Mouse (Mus musculus) neural tube, embryonic 14.5 days (tissue): ENCODE data around the gene Grk6. TPM values are rescaled to one million over a fixed set of nuclear protein-coding genes. Genes with fewer than 3 reads are reported as not detected.
A peak's percentile ranks its signal among the peaks of the same experiment; 100 is the strongest.

ENCODE experiments used
- ATAC-seq: fragments of 200-750 bp; cut with Nextera tagmentation; 2 replicates; pipeline ENCODE4 v1.8.0; 2017; ENCODE audit warnings: low read depth, mild to moderate bottlenecking, moderate TSS enrichment, moderate library complexity
- H3K27ac ChIP-seq: fragments of 300-500 bp; sonication (generic); 2 replicates; pipeline ENCODE4 v1.5.1; 2014; ENCODE audit warnings: low read depth, mild to moderate bottlenecking, control low read depth, low read length, moderate library complexity, mixed read lengths
- H3K27me3 ChIP-seq: fragments of 300-500 bp; sonication (generic); 2 replicates; pipeline ENCODE4 v1.6.1; 2014; ENCODE audit warnings: low read length; ENCODE audit not compliant: control insufficient read depth, insufficient read depth
- H3K36me3 ChIP-seq: fragments of 300-500 bp; sonication (generic); 2 replicates; pipeline ENCODE4 v1.6.1; 2014; ENCODE audit warnings: low read length, mixed read lengths; ENCODE audit not compliant: control insufficient read depth, insufficient read depth
- H3K4me1 ChIP-seq: fragments of 300-500 bp; sonication (generic); 2 replicates; pipeline ENCODE4 v1.6.1; 2014; ENCODE audit warnings: low read length; ENCODE audit not compliant: control insufficient read depth, insufficient read depth
- H3K4me2 ChIP-seq: fragments of 300-500 bp; sonication (generic); 2 replicates; pipeline ENCODE4 v1.6.1; 2014; ENCODE audit warnings: mild to moderate bottlenecking, low read depth, low read length, control low read depth
- H3K4me3 ChIP-seq: fragments of 300-500 bp; sonication (generic); 2 replicates; pipeline ENCODE4 v1.5.1; 2014; ENCODE audit warnings: low read depth, low read length, control low read depth, mixed read lengths
- H3K9ac ChIP-seq: fragments of 300-500 bp; sonication (generic); replicated peaks from 2 replicates; pipeline ENCODE4 v1.6.1; 2014; ENCODE audit warnings: low read depth, mild to moderate bottlenecking, control low read depth, low read length, mixed read lengths
- H3K9me3 ChIP-seq: fragments of 300-500 bp; sonication (generic); 2 replicates; pipeline ENCODE4 v1.6.1; 2016; ENCODE audit warnings: low read length; ENCODE audit not compliant: control insufficient read depth
- WGBS: fragments of 180-500 bp; shearing (Covaris S2); extraction: QIAGEN DNeasy Blood & Tissue Kit; methylation state at CpG from one replicate; pipeline ENCODE4 v1.1.7; 2014; 5-methylcytosine and 5-hydroxymethylcytosine counted together
- polyA plus RNA-seq: library from polyadenylated mRNA; unstranded; fragments of >200 nt; fragmentation: Nextera tagmentation; extraction: Ambion mirVana; gene quantifications from 2 replicates; pipeline ENCODE4 v1.2.1, GENCODE M21; 2014

Grk6 gene
- polyA plus RNA-seq, 1 experiment from 2014 or later, result 39.0 TPM

DNA sequence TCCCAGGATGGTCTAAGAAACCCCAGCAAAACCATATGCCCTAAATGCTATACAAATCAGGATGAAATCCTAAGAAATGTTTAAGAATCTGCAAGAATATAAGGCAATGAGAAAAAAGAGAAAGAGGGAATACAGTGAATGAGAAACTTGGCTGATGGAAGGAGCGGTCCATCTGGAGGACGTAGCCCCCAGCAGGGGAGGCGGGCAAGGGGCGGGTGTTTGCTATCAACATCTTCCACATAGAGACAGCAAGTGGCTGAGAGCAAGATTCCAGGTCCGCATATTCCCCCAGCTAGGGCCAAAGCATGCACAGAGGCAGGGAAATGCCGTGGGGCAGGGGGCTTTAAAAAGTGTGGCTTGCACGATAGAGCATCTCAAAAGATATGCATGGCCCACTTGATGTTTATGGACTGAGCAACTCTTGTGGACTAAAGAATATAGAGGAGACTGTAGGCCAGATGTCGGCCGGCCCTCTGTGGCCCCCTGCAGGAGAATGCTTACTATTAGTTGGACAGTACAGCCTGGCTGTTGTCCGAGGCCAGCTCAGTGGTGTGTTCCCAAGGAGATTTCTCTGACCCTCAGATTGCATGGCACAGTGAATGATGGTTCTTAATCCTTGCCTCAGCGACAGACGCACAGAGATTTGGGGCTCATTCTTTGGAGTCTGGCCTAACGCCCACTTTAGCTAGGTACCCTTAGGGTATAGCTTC, 24.1 kb downstream of the Grk6 start:
- H3K27ac ChIP-seq, result no peak overlapping the region
- peaks cover 8% of the 10 kb centered on the region; the same call in 1 of the 2 replicates for H3K36me3 ChIP-seq
- H3K27me3 ChIP-seq, result peaks cover 2% of the 10 kb centered on the region; the same call in 1 of the 2 replicates
- H3K4me1 ChIP-seq, result peaks cover 68% of the 10 kb centered on the region
- no peak overlapping the region for H3K4me2 ChIP-seq
- H3K9ac ChIP-seq, result no peak overlapping the region
- no peaks in the 10 kb centered on the region for H3K9me3 ChIP-seq
- ATAC-seq, result no peak
- WGBS, result 40% methylated on average over 13 of the region's 13 CpGs
- no peak overlapping the region for H3K4me3 ChIP-seq

DNA sequence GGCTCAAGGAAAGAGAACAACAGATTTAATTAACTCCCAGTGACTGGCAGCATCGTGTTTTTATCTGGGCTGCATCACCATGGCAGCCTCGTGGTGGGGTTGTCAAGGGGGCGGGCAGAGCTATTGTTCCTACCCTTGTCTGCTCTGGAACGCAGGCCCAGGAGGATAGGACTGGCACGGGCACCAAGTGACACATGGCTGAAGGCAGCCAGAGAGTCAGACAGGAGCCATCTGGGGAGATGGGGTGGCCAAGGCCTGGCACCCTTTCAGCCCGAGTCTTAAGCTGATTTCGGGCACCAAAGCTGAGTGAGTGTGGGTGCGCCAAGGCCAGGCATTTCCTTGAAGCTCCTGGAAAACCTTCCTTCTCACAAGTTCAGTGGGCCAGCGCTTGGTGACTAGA, 25.5 kb downstream of the Grk6 start:
- H3K4me3 ChIP-seq, result no peak overlapping the region
- H3K4me2 ChIP-seq, result no peak overlapping the region; the same call in 1 of the 2 replicates
- no peaks in the 10 kb centered on the region; the same call in 1 of the 2 replicates for H3K27me3 ChIP-seq
- ATAC-seq, result peak; percentile 10; the same call in 1 of the 2 replicates
- H3K9me3 ChIP-seq, result no peaks in the 10 kb centered on the region
- peaks cover 22% of the 10 kb centered on the region for H3K36me3 ChIP-seq
- H3K27ac ChIP-seq, result peak overlapping the region; percentile 92
- peaks cover 75% of the 10 kb centered on the region for H3K4me1 ChIP-seq
- 39% methylated on average over 9 of the region's 9 CpGs for WGBS
- peak overlapping the region; percentile 89; the same call in 1 of the 2 replicates for H3K9ac ChIP-seq

DNA sequence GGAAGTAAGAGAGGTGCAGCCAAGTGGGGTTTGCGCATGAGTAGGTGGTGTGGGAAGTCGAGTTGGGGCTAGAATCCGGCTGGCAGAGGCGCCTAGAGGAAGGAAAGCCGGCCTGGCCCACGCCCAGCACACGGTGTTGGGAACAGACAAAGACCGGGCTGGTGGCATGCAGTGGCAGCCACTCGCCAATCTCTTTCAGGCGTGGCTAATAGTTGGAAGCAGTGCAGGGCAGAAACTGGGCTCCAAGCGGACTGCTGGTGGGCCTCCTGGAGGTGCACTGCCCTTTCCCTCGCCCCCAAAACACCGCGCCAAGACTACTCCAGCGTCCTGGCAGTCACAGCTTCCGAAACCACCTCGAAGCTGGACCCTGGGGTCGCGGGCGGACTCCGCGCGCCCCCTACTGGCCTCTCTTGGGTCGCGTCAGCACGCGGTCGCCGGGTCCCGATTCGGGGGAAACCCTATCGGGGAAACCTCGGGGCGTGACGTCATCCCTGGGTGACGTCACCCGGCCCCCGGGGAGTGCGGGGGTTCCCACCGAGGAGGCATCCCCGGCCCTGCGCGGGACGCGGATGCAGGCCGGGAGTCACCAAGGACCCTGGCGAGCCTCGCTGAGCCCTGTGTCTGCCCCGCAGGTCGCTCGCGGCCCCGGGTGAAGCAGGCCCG, 26.4 kb downstream of the Grk6 start:
- Histone ChIP-seq H3K9me3 (no peaks in the 10 kb centered on the region), H3K9ac (peak overlapping the region; percentile 89), H3K4me3 (peak overlapping the region; percentile 50), H3K36me3 (peaks cover 31% of the 10 kb centered on the region), H3K4me1 (peaks cover 66% of the 10 kb centered on the region), H3K27ac (peak overlapping the region; percentile 92), H3K27me3 (no peaks in the 10 kb centered on the region; the same call in 1 of the 2 replicates), H3K4me2 (peak overlapping the region; percentile 99)
- peak; percentile 61 for ATAC-seq
- WGBS, result under 1% methylated on average over 47 of the region's 54 CpGs

DNA sequence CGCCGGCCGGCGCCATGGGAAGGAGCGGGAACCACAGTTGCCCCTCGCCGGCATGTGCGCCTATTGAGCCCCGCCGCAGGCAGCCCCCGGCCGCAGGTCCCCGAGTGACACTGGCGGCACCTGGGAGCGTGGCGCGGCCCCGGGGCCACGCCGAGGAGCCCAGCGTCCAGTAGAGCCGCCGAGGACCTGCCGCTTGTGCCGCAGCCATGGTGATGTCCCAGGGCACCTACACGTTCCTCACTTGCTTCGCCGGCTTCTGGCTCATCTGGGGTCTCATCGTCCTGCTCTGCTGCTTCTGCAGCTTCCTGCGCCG, 26.9 kb downstream of the Grk6 start:
- H3K9ac ChIP-seq, result peak overlapping the region; percentile 89
- H3K36me3 ChIP-seq, result peaks cover 36% of the 10 kb centered on the region
- 0% methylated on average over 19 of the region's 31 CpGs for WGBS
- no peaks in the 10 kb centered on the region for H3K9me3 ChIP-seq
- H3K4me1 ChIP-seq, result peaks cover 64% of the 10 kb centered on the region
- peak overlapping the region; percentile 50 for H3K4me3 ChIP-seq
- H3K4me2 ChIP-seq, result peak overlapping the region; percentile 99
- peak overlapping the region; percentile 92 for H3K27ac ChIP-seq
- no peaks in the 10 kb centered on the region; the same call in 1 of the 2 replicates for H3K27me3 ChIP-seq
- ATAC-seq, result peak; percentile 25; the same call in 1 of the 2 replicates

GRCm38 (mm10) chr13:55472132-55473022, 27.5 kb downstream of the Grk6 start:
- peak; percentile 62 for ATAC-seq
- peak overlapping the region; percentile 99 for H3K4me2 ChIP-seq
- under 1% methylated on average over 91 of the region's 103 CpGs for WGBS

GRCm38 (mm10) chr13:55473076-55473831, 28.4 kb downstream of the Grk6 start:
- Histone ChIP-seq H3K27me3 (no peaks in the 10 kb centered on the region; the same call in 1 of the 2 replicates), H3K4me1 (peaks cover 61% of the 10 kb centered on the region), H3K36me3 (peaks cover 50% of the 10 kb centered on the region), H3K4me3 (peak overlapping the region; percentile 50), H3K4me2 (peak overlapping the region; percentile 99), H3K27ac (peak overlapping the region; percentile 92), H3K9ac (peak overlapping the region; percentile 89), H3K9me3 (no peaks in the 10 kb centered on the region)
- ATAC-seq, result no peak
- WGBS, result 20% methylated on average over 18 of the region's 18 CpGs

More at GRCm38 (mm10) chr13:55472132-55473022, 27.5 kb downstream of the Grk6 start:
- Histone ChIP-seq H3K9ac (peak overlapping the region; percentile 89), H3K27ac (peak overlapping the region; percentile 92), H3K4me1 (peaks cover 61% of the 10 kb centered on the region), H3K9me3 (no peaks in the 10 kb centered on the region), H3K27me3 (no peaks in the 10 kb centered on the region; the same call in 1 of the 2 replicates), H3K4me3 (peak overlapping the region; percentile 50), H3K36me3 (peaks cover 42% of the 10 kb centered on the region)

- WGBS, result 55% methylated on average over 11 of the region's 11 CpGs
- no peak for ATAC-seq
- H3K9ac ChIP-seq, result no peak overlapping the region
- no peaks in the 10 kb centered on the region for H3K27me3 ChIP-seq
- H3K36me3 ChIP-seq, result peaks cover 54% of the 10 kb centered on the region
- peaks cover 60% of the 10 kb centered on the region for H3K4me1 ChIP-seq
- peak overlapping the region; percentile 28; the same call in 1 of the 2 replicates for H3K27ac ChIP-seq
- H3K4me3 ChIP-seq, result no peak overlapping the region
- H3K9me3 ChIP-seq, result no peaks in the 10 kb centered on the region
- H3K4me2 ChIP-seq, result no peak overlapping the region
Measured at GRCm38 (mm10) chr13:55473961-55474360, 29.1 kb downstream of the Grk6 start.

DNA sequence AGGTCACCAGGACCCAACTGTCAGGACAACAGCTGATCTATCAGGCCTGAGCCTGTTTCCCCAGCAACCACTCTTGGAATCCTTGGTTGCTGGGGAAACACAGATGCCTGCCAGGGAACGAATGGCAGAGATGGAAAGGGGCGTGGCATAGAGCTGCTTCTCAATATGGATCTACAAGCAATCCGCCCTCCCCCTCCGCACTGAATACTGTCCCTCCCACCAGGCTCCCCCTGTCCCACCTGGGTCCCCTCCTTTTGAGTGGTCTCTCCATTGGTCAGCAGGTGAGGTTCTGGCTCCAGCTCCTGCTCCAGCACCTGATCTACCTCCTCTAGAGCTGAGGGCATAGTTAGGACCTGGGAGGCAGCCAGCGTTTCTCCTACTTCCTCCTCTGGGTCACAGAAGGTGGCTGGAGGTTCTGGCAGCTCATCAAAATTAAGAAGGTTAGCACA, 29.8 kb downstream of the Grk6 start:
- no peaks in the 10 kb centered on the region for H3K27me3 ChIP-seq
- no peaks in the 10 kb centered on the region for H3K9me3 ChIP-seq
- H3K4me2 ChIP-seq, result peak overlapping the region; percentile 6; the same call in 1 of the 2 replicates
- peaks cover 61% of the 10 kb centered on the region for H3K36me3 ChIP-seq
- H3K9ac ChIP-seq, result 0 out of 2 replicates have a peak overlapping the region, but pooled peaks have one; percentile 11
- ATAC-seq, result no peak
- H3K4me1 ChIP-seq, result peaks cover 53% of the 10 kb centered on the region
- 15% methylated on average over 5 of the region's 5 CpGs for WGBS
- peak overlapping the region; percentile 46; the same call in 1 of the 2 replicates for H3K27ac ChIP-seq
- no peak overlapping the region for H3K4me3 ChIP-seq
